Mouse (Mus musculus): Measurements from ENCODE around the gene Rnase1. TPM values are rescaled to one million over a fixed set of nuclear protein-coding genes. Genes with fewer than 3 reads are reported as not detected.

Rnase1 gene
- total RNA-seq (2023) = not detected

DNA sequence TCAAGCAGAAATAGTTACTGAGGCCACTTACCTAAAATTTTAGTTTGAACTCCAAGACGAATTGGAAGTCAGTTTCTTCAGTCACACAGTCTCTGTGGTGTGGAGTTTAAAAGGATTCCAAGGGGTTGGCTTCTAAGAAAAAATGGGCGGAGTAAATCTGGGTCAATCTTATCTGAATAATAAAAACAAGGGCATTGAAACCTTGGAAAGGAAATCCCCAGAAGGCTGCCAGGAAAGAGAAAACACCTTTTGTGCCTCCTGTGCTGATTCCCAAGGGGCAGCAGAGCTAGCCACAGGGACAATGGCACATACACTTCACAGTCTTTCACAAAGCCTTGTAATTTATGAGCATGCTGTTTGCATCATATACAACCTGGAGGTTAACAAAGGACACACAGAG, at the start of gene Rnase1:
TSS of gene Rnase1 (minus strand) at position 101 of the 400 bp plus-strand sequence.

DNA sequence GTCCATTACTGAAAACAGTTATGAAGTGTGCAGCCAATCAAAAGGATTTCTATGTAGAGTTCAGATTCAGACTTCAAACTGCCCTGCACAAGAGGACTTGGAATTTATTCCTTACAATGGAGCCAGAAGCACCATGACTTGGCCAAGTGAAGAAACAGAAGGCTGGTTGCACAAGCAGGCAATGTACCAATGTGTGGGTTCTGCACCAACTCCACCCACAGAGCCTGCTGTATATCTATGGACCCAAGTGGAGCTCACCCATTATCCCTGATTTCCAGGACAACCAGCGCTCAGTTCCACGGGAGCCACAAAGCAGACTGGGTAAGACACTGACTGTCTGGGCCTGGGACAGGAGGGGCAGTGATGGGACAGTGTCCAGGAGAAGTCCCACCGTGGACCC, 15.4 kb upstream of the Rnase1 start, which contains the start of gene Rnase2b:
TSS of gene Rnase2b (plus strand) at position 285 of the 400 bp plus-strand sequence.

DNA sequence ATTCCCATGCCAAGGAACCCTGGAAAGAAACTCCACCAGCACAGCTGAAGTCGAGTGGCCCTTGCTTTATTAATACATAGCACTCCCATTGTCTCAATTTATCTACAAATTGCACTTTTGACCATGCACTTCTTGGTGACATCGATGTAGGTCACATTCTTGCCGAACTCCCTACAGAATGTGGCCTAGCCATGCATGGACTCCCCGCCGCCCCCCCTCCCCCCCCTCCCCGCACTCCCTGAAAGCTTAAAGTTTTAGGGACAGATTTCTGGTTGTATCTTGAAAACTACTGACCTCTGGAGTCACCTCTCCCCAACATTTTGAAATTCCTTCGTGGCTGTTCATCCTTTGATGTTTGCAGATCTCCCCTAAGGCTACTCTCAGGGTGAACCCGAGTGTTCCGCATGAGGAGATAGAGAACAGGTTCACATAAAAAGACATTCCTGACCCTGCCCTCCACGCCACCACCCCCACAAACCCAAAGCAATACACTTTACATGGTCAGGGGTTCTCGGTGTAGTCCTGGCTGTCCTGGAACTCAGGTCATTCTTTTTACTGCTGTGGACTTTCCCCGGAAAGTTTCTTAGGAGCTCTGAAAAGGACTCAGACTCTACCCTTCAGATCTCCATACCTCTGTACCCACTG, 32.5 kb downstream of the Rnase1 start, which contains the start of gene Eddm3b:
TSS of gene Eddm3b (plus strand) at position 511 of the 645 bp plus-strand sequence.

Other genes starting within 250 kb of the Rnase1 start
- gene Klhl33, start 249.3 kb downstream of the Rnase1 start, total RNA-seq (2023) = not detected
- gene Osgep, start 221.9 kb downstream of the Rnase1 start, total RNA-seq (2023) = 10 to 100 TPM; 49.9 to 57.8 TPM
- gene Apex1, start 221.8 kb downstream of the Rnase1 start, total RNA-seq (2023) = 10 to 100 TPM; 45.1 to 50.3 TPM
- gene Pip4p1, start 215.9 kb downstream of the Rnase1 start, total RNA-seq (2023) = 100 to 1,000 TPM; 183 to 202 TPM
- gene Pnp, start 215.7 kb downstream of the Rnase1 start, total RNA-seq (2023) = 10 to 100 TPM; 29.7 to 39.1 TPM
- 10 to 100 TPM; 25.6 to 26.2 TPM for gene Gm49342, start 202.3 kb downstream of the Rnase1 start, total RNA-seq (2023)
- 1 to 10 TPM; 1.2 to 1.9 TPM for gene Pnp2, start 190.8 kb downstream of the Rnase1 start, total RNA-seq (2023)
- gene Rnase10, start 139.0 kb downstream of the Rnase1 start, total RNA-seq (2023) = not detected
- gene Rnase9, start 104.9 kb downstream of the Rnase1 start, total RNA-seq (2023) = not detected
- gene Rnase11, start 96.6 kb downstream of the Rnase1 start, total RNA-seq (2023) = not detected
- 1 to 10 TPM; 1.5 to 1.8 TPM for gene Rnase12, start 89.1 kb downstream of the Rnase1 start, total RNA-seq (2023)
- not detected for gene Olfr750, start 72.3 kb downstream of the Rnase1 start, total RNA-seq (2023)
- gene Rnase4, start 55.7 kb downstream of the Rnase1 start, total RNA-seq (2023) = under 1 TPM; 0.49 to 0.65 TPM
- gene Ang, start 55.6 kb downstream of the Rnase1 start, total RNA-seq (2023) = under 1 TPM in 1 of 2 experiments, not detected in 1; 0.83 TPM
- not detected for gene Eddm3b, start 32.4 kb downstream of the Rnase1 start, total RNA-seq (2023)
- gene Rnase6, start 22.9 kb downstream of the Rnase1 start, total RNA-seq (2023) = 100 to 1,000 TPM; 134 to 155 TPM
- not detected for gene Rnase2b, start 15.5 kb upstream of the Rnase1 start, total RNA-seq (2023)
- not detected for gene Ang2, start 52.4 kb upstream of the Rnase1 start, total RNA-seq (2023)
- not detected for gene Ear14, start 56.6 kb upstream of the Rnase1 start, total RNA-seq (2023)
- gene Rnase2a, start 109.3 kb upstream of the Rnase1 start, total RNA-seq (2023) = not detected
- not detected for gene Gm7247, start 215.0 kb upstream of the Rnase1 start, total RNA-seq (2023)

Measured in B cell, adult 67 days (primary cell).